Comparison of ENCODE assay signal across 8 mouse cellular contexts in genomic region chr5:92506301-92506729, GRCm38 (mm10). TPM values are rescaled to one million over a fixed set of nuclear protein-coding genes. Genes with fewer than 3 reads are reported as not detected.
DNase-seq lines count a peak whose midpoint lies in the region; ATAC-seq and TF ChIP-seq lines count a peak whose summit lies in the region.

No protein-coding gene starts in this region.

- TF ChIP-seq POLR2A in lung, adult 2 months (IDR thresholded peaks at IDR 0.05; ENCODE audit: borderline replicate concordance, extremely low read depth, low read depth, low read length), result no peak

- ATAC-seq in neutrophil, adult 5-6 weeks (ENCODE audit: extremely low read depth, insufficient number of reproducible peaks, low FRiP score, poor library complexity, severe bottlenecking), result peak; percentile 20; the same call in 1 of the 2 replicates

- peak overlapping the region; percentile 3 for H3K4me3 ChIP-seq in lung, adult 2 months (replicated peaks; ENCODE audit: extremely low read depth, low read depth, low read length)

- peak; percentile 40 to 41 for DNase-seq in right cerebral cortex, adult 2 months (ENCODE audit: low spot score in 2 of 2)
- DNase-seq in right cerebral cortex, postnatal 25 days, result no peak
- peak; percentile 60 for DNase-seq in c-Kit-positive CD71-positive TER-119-negative erythroid progenitor cells, embryonic 14.5 days (ENCODE audit: low read depth)
- peak; percentile 47 to 56 for DNase-seq in gastrocnemius, adult 8-10 months (ENCODE audit: low spot score in 2 of 2)
- peak; percentile 36 for DNase-seq in kidney, adult 11 months
- peak; percentile 33 for DNase-seq in lung, adult 2 months
- DNase-seq in urinary bladder, postnatal 10 days (ENCODE audit: low spot score), result no peak

- peak; percentile 30 for TF ChIP-seq CTCF in lung, adult 2 months (IDR thresholded peaks at IDR 0.05; ENCODE audit: insufficient read depth, low read length)

- WGBS in lung, adult 2 months, result 15% methylated on average over 4 of the region's 4 CpGs

- H3K4me1 ChIP-seq in lung, adult 2 months (ENCODE audit: control insufficient read depth, insufficient read depth, low read length), result peaks cover 19% of the 10 kb centered on the region

RNA-seq across cellular contexts. Expression of gene Scarb2, which starts 0.3 kb away (rescaled TPM):
- 10 to 100 TPM; 72.4 to 89.7 (median 80.3) TPM for total RNA-seq in gastrocnemius, adult 8-10 months (2022)
- polyA plus RNA-seq in lung, adult 2 months (2012; rRNA removed), result 55.1 and 59.1 TPM in 2 replicates
- total RNA-seq in neutrophil, adult 5-6 weeks (2017), result 63.6 and 64.9 TPM in 2 replicates

RNA-seq across cellular contexts. Expression of gene Fam47e, which starts 48.6 kb away (rescaled TPM):
- total RNA-seq in gastrocnemius, adult 8-10 months (2022), result not detected
- polyA plus RNA-seq in lung, adult 2 months (2012; rRNA removed), result 6.2 and 9.1 TPM in 2 replicates
- not detected in 2 replicates for total RNA-seq in neutrophil, adult 5-6 weeks (2017)

Comparison
In these comparisons a context has a peak if more than half of its experiments do, and no peak if none do; other contexts are left out.
1. DNase-seq: peak in right cerebral cortex, adult 2 months (2 of 2), c-Kit-positive CD71-positive TER-119-negative erythroid progenitor cells, embryonic 14.5 days (single experiment), gastrocnemius, adult 8-10 months (2 of 2), kidney, adult 11 months (single experiment) and lung, adult 2 months (single experiment); none in right cerebral cortex, postnatal 25 days (single experiment) and urinary bladder, postnatal 10 days (single experiment).